Mouse (Mus musculus) 3134 (cell line): ENCODE measurements around the gene 2310030G06Rik.
A peak's percentile ranks its signal among the peaks of the same experiment; 100 is the strongest.

Experiments
- DNase-seq: peaks from one replicate; pipeline ENCODE4 v3.0.0-alpha.2; 2011; ENCODE audit warnings: low spot score; ENCODE audit not compliant: insufficient read length; ENCODE audit errors: extremely low read depth

The 2310030G06Rik gene

DNA sequence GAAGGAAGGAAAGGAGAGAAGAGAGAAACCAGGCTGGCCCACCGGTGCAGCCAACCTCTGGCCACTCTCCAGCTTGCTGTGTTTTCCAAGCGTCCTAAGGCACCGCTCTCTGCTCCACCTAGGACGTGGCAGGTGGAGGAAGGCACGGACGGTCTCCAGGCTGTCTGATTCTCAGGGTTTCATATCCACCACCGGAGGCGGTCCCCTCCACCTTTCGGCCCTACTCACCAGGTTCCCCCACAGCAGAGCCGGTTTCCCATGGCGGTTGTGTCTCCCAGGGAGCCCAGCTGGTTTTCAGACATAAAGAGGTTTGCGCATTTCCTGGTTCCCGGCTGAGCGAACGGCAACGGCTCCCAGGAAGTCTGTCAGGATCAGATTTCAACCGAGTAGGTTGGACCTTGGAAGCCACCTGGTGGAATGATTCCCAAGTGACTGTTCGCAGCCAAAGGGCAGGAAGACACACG, at the start of gene 2310030G06Rik:
2310030G06Rik (minus strand) TSS at position 323 of the 464 bp plus-strand sequence.
- no peak for DNase-seq

DNA sequence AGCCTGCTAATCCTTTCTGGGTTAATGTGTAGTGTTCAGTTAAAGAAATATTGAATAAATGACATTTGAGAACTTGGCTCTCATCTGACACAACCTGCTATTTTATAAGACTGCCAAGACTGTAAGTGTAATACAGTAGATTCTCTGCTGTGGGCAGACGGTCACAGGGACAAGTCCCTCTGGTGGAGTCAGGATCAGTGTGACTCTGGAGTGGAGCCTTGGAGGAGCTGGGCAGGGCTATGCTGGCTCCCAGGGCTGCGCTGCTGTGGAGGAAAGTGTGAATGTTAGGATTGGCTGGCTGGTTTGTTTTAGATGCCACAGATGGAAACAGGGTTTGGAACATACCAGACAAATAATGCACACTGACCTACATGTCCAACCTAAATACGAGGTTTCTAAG, 48.9 kb upstream of the 2310030G06Rik start:
- no peak for DNase-seq

DNA sequence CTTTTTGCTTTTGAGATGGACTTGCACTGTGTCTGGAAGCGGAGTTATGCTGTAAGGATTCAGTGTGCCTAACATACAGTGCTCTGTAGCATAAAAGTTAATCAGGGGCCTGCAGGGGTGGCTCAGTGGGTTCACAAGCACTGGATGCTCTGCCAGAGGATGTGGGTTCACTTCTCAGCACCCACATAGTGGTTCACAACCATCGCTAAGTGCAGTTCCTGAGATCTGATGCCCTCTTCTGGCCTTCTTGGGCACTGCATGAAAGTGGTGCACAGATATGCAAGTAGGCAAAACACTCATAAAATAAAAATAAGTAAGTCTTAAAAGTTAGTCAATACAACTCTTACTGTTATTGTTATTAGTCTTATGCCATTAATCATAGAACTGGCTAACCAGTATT, 35.8 kb upstream of the 2310030G06Rik start:
- peak; percentile 30 for DNase-seq

DNA sequence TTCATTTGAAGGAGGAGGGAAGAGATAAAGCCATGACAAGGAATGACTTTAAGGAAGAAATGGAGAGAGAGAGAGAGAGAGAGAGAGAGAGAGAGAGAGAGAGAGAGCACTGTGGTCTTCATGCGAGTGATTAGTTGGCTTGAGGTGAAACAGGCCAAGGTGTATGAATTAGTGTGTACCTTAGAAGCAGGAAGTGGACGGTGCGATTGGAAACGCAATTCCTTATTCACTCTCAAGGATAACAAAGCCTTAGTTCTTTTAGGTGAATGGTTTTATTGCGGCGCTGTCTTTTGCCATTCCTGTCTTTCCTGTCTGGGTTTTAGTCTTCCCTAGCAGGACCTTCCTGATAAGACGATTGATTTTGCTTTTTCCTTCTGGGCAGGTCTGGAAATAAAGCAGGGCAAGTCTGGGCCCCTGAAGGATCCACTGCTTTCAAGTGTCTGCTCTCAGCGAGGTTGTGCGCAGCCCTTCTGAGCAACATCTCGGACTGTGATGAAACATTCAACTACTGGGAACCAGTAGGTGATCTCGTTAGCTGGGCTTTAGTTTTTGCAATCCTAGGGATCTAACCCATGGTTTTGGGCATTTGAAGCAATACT, 29.9 kb upstream of the 2310030G06Rik start:
- no peak for DNase-seq

DNA sequence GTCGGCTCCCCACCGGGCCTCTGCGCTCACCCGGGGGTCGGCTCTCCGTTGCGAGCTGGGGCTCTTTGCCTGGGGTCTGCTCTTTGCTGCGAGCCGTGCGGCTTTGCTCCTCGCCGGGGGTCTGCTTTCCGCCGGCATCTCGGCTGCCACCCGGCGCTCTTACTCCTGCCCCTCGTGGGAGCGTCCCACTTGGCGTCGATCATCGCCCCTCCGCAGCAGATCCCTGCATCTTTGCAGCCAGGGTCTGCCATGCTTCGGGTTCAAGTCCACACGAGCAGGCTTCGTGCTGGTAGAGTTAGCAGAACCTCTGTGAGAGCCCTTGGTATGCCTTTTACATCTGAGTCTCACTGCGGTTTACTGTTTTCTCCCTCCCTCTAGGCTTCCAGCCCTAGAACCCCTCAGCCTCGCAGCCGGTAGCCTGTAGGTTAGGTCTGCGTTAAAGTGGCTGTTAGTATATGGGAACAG, 29.4 kb upstream of the 2310030G06Rik start:
- DNase-seq = peak; percentile 36

DNA sequence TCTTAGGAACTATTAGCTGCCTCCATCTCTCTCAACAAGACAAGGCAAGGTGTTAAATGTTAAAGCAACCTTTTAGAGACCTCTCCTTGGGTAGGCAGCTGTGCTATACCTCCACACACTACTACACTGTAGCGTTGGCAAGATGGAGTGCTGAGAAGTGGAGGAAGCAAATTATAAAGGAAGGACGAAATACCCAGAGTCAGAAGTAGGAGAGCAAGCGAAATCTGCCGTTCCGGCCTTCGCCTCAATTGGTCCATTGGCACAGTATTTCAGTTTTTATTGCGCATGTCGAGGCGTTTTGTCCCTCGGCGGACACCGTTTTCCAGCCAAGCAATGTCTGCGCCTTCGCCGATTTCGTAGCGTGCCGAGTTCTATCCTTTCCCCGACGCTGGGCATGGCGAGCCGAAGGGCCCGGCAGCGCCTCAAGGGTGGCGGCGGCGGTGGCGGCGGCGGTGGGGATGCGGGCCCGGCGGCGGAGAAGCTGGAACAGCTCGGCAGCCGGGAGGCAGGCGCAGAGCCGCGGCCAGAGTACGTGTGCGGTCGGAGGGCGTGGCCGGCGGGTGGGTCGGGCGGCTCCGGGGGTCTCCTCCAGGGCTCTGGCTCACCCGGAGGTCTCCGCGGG, 28.8 kb upstream of the 2310030G06Rik start, which contains the start of the genes Alg9 and 1110032A03Rik:
Alg9 (plus strand) TSS at position 29 of the 622 bp plus-strand sequence.
1110032A03Rik (minus strand) TSS at position 530 of the 622 bp plus-strand sequence.
- DNase-seq = peak; percentile 71

DNA sequence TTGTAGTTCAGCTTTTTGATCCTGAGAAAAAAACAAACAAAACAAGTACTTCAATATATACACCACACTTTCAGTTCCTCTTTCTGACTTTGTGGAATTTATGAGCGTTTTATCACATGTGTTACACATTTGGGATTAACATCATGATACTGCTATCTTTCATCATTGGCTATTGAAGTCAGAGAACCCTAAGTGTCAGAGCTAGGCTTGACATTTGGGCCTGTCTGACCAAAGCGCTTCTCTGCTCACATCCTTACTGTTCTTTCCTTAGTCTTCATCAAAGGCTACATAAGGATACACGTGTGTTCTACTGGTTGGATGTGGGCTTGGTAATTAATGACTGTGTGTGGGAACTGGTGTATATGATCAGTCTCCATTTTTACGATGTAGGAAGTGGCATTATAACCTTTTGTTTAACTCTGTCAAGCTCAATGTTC, 27.7 kb upstream of the 2310030G06Rik start:
- no peak for DNase-seq

DNA sequence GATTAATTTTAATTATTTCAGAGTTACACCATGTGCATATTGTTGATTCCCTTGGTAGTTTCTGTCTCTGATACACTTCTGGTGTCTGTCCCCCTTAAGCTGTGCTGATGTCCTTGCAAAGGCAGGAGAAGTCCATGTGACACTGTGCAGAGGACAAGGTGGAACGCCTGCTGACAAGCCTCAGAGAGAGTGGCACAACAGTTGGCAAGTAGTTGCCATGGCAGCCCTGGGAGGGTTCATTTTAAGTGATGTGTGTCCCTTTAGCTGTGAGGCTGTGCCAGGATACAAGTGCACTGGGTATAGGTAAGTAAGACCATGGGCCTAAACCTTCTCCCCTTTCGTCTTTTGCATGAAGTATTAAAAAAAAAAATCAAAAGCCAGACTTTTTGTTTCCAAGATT, 23.7 kb upstream of the 2310030G06Rik start:
- no peak for DNase-seq

DNA sequence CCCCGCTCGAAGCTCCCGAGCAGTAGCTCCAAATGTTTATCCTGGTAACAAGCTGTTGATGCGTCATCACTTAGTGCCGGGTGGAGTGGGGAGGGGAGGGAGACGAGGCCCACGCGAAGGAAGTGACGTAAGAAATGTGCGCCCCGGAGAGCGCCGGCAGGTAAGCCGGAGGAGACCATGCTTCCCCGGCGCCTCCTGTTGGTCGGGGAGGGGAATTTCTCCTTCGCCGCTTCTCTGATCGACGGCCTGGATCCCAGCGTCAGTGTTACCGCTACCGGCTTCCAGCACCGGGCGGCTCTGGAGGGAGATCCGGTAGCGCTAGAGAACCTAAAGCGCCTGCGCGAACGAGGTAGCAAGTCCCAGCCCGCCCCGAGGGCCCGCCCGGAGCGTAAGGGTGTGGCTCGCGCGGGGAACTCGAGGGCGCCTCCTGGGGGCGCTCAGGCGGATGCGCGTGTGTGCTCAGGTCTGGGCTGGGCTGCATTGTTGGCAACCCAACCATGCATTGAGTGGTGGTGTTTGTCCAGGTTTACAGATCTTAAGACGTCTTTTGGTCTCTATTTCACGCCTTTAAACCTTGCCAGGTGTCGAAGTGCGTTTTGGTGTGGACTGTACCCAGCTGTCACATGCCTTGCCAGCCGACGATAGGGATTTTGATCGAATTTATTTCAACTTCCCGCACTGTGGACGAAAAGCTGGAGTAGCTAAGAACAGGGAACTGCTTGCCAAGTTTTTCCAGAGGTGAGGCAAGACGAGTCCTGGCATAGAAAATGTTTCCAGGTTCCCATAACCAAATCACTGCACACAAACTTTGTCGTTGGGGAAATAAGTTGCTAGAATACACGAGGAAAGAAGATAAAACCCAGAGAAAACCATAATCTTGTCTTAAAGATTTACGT, 22.0 kb upstream of the 2310030G06Rik start, which contains the start of gene Fdxacb1:
Fdxacb1 (plus strand) TSS at position 130 of the 896 bp plus-strand sequence.
- peak; percentile 94 for DNase-seq

DNA sequence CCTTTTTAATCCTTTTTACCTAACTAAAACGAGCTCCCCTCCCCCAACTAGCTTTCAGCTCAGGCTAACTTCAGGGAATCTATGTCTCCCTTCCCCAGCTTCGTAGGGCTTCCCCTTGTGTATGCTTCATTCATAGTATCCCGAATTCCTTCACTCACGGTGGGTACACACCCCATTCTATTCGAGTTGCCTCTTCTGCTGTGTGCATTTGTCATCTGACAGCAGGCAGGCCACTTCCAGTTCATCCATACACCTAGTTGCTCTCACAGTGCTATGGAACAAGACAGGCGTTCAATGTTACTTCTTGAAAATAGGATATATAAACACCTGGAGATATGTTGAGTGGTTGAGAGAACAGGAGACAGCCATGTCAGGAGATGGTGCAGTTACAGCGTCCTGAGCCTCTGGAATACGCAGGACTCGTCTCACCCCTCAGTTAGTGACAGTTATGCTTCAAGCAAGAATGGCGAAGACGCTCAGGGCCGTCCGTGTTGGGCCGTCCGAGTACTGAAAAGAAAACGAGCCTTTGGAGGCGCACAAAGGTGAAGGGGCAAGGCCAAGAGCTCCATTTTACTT, 21.3 kb upstream of the 2310030G06Rik start:
- DNase-seq = no peak

DNA sequence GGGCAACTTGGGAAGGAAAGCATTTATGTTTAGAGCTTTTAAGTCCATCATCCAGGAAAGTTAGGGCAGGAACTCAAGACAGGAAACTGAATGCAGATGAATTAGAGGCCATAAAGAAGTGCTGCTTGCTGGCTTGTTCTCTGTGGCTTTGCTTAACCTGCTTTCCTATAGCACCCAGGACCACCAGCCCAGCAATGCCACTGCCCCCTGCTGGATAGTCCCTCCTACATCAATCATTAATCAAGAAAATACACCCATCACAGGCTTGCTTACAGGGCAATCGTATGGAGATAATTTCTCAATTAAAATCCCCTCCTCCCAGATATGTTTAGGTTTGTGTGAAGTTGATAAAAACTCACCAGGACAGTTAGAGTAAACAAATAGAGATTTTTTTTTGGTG, 17.0 kb upstream of the 2310030G06Rik start:
- DNase-seq = no peak

DNA sequence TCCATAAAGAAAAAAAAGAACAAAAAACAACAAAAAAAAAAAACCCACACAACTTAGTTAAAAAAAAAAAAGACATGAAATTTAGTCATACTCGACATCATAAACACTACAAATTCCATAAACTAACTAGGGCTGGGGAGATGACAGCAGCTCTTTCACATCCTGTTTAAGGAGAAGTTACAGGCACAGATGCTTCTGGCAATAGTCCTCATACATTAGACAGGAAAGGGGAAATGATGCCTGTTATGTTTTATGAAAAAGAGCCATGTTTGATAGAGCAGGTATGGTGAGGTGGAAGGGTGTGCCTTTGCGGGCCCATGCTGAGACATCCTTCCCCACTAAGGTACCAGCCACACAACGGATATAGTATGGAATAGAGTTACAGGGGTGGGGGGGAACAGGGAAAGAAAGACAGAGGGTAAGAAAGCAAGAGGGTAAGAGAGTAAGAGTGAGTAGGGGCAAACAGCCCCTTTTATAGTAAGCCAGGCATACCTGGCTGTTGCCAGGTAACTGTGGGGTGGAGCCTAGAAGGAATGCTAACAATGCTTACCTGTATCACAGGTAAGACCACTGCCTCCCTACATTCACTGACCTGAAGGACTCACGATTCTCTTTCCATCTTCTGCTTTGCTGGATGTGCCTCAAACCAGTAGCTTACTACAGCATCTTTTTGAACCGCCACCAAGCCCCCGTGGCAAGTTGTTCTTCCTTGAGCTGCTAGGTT, 15.3 kb upstream of the 2310030G06Rik start:
- no peak for DNase-seq

DNA sequence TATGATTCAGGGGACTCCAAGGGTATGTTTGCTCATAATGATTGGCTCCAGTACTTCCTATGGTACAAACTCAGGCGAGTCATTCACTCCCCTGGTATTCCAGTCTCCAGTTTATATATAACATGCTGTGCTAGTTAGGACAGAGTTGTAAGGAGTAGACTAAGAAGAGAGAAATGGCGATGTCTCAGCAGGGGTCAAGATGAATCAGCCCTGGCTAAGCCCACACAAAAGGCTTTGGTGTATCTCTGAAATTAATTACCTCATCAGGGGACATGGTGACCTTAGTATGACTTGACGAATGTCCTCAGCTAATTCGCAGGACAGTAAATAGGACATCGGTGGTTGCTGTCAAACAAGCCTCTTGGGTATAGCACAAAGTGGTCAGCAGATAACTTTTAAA, 10.4 kb upstream of the 2310030G06Rik start:
- DNase-seq = no peak

DNA sequence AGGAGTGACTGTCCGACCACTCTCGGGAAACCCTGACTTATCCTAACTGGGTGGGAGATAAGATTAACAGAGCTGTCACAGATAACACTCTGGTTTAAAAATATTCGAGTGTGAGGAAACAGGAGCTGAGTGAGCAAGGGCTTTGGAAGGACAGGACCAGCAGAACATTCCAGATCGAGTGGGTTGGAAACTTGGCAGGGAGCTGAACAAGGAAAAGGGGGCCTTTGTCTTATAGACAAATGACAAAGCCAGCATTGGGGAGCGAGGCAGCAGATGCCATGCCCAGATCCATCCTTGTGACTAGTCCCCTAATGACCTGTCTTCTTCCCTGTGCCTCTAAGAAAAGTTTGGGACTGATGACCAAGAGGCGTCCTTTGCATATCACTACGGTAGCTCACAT, 7.6 kb upstream of the 2310030G06Rik start:
- no peak for DNase-seq

DNA sequence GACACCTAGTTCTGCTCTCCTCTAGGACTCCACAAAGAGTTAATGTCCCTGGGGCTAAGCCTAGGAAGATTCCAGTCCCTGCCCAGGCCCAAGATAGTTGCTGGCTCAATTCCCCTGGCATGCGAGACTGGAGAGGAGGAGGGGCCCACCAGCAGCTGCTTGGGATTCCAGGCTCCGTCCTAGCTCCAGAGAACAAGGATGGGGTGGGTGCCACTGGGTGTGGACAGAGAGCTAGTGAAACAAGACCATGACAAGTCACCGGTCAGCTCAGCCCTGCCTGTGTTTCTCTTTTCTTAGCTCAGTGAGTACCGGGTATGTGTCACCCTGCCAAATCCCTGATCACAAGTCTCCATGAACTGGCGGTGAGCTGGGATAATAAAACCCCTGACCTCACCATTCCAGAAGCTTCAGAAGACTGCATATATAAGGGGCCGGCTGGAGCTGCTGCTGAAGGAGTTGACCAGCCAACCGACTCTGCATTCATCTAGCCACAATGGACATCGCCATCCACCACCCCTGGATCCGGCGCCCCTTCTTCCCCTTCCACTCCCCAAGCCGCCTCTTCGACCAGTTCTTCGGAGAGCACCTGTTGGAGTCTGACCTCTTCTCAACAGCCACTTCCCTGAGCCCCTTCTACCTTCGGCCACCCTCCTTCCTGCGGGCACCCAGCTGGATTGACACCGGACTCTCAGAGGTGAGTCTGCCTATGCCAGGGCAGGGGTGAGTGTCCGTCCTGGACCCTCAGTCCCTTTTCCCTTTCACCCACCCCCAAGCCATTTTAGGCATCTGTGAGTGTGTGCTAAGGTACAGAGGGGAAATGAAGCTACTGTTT, 6.7 kb upstream of the 2310030G06Rik start:
- DNase-seq = peak; percentile 86

DNA sequence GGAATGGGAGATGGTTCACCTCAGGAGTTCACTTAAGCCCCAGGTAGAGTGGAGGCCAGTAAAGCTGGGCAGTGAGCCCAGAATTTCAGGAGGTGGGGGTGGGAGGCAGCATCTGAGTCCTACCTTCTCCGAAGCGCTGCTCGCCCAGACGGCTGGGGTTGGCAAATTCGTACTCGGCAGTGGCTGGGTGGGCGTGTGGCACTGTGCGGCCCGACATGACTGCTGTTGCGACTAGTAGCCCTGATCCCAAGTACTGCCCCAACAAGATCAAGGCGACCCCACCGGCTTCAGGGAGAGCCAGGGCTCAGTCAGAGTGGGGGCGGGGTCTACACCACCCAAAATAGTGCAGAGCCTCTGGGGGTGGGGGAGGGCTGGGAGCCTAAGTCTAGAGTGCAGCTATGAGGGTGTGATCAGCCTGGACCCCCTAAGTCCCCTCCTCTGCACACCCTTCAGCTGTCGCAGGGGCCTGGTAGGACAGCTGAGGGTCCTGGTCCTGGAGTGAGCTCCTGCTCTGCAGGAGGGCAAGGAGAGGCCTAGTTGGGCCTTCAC, 5.8 kb upstream of the 2310030G06Rik start, which contains the start of gene Hspb2:
Hspb2 (minus strand) TSS at position 301 of the 549 bp plus-strand sequence.
- peak; percentile 79 for DNase-seq

DNA sequence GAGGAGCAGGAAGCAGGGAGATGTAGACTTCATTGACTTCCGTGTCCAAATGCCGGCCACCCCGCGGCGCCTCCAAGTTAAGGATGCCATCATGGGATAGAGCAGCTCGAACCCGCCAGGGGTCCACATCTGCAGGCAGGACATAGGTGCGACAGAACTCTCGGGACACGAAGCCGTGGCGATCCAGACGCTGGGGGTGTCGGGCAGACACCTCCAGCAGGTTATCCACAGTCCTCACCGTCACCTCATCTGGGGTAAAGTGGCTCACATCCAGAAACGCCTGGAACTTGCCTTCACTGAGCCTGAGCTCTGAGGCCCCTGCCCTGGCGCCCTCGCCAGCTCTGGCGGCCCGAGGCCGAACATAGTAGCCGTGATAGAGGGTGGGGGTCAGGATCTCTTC, 5.0 kb upstream of the 2310030G06Rik start, which contains the start of gene Cryab:
Cryab (plus strand) TSS at position 3 of the 400 bp plus-strand sequence.
- peak; percentile 72 for DNase-seq

DNA sequence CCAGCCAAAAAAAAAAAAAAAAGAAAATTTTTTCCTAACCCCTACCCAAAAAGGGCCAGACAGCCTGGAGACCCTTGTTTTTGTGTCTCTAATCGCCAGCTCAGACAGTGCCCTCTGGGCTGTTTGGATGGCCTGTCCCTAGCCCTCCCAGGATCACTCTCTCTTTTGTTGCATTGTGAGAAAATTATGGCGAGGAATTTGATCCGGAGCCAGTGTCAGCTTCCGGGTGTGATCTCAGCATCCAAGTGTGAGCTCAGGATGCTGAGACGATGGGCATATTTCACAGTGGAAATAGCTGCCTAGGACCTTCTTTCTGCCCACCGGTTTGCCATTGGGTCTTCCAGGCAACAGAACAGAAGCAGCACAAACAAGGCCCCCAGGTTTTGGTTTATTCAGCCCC, 4.4 kb upstream of the 2310030G06Rik start:
- no peak for DNase-seq

DNA sequence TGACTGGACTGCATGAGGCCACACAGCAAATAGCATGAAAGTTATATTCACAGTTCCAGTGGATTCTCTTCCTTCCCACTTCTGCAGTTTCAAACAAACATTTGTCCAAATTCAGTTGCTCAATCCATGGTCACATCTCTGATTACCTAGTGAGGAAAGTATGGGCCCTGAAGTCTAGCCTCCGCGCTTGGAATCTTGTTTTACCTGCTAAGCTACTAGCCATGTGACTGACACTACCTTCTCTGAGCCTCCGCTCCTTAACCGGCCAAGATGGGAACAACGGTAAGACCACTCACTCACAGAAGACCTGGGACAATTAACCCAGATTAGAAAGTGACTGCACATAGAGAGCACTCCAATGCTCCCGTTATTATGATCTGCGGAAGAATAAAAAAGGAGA, 530 bp downstream of the 2310030G06Rik start:
- DNase-seq = no peak
